Mouse (Mus musculus): Measurements from ENCODE around the gene Pygl. TPM values are rescaled to one million over a fixed set of nuclear protein-coding genes. Genes with fewer than 3 reads are reported as not detected.
"Not testable (repeated sequence)": the region's sequence is repeated elsewhere in the genome, so short reads cannot be mapped to it uniquely, and the experiment has no call there.

Pygl gene
- total RNA-seq, 2 experiments from 2014 or later, result 13.9 to 15.9 TPM

GRCm38 (mm10) chr12:70227121-70227932 lies 4.0 kb downstream of the Pygl start:
- peak; percentile 84 for DNase-seq

- DNase-seq, result no peak
Observed at GRCm38 (mm10) chr12:70226655-70227054, 4.6 kb downstream of the Pygl start.

GRCm38 (mm10) chr12:70223331-70223730 lies 8.0 kb downstream of the Pygl start:
- DNase-seq, result no peak

- DNase-seq, result no peak
Observed at GRCm38 (mm10) chr12:70221425-70221824, 9.9 kb downstream of the Pygl start.

- DNase-seq, result no peak
Observed at GRCm38 (mm10) chr12:70218795-70219540, 12.3 kb downstream of the Pygl start.

GRCm38 (mm10) chr12:70216229-70216800 lies 15.0 kb downstream of the Pygl start:
- DNase-seq, result peak; percentile 15

- DNase-seq, result no peak
Observed at GRCm38 (mm10) chr12:70214281-70214680, 17.0 kb downstream of the Pygl start.

GRCm38 (mm10) chr12:70213601-70214000 lies 17.7 kb downstream of the Pygl start:
- no peak for DNase-seq

- no peak for DNase-seq
Observed at GRCm38 (mm10) chr12:70212501-70212900, 18.8 kb downstream of the Pygl start.

GRCm38 (mm10) chr12:70208214-70208613 lies 23.1 kb downstream of the Pygl start:
- DNase-seq, result no peak

- no peak for DNase-seq
Observed at GRCm38 (mm10) chr12:70204433-70204832, 26.9 kb downstream of the Pygl start.

- DNase-seq, result no peak
Observed at GRCm38 (mm10) chr12:70201926-70202529, 29.3 kb downstream of the Pygl start.

GRCm38 (mm10) chr12:70196341-70196740 lies 34.9 kb downstream of the Pygl start:
- no peak for DNase-seq

- no peak for DNase-seq
Observed at GRCm38 (mm10) chr12:70195426-70195825, 35.9 kb downstream of the Pygl start.

GRCm38 (mm10) chr12:70192267-70192727 lies 39.0 kb downstream of the Pygl start:
- no peak for DNase-seq

GRCm38 (mm10) chr12:70184173-70184783 lies 47.0 kb downstream of the Pygl start:
- DNase-seq, result no peak

GRCm38 (mm10) chr12:70183507-70183906 lies 47.8 kb downstream of the Pygl start:
- not testable (repeated sequence) for DNase-seq

- no peak for DNase-seq
Observed at GRCm38 (mm10) chr12:70169969-70170368, 61.3 kb downstream of the Pygl start.

GRCm38 (mm10) chr12:70167950-70168349 lies 63.3 kb downstream of the Pygl start:
- no peak for DNase-seq

- DNase-seq, result no peak
Observed at GRCm38 (mm10) chr12:70164741-70165140, 66.5 kb downstream of the Pygl start.

- DNase-seq, result no peak
Observed at GRCm38 (mm10) chr12:70161057-70161456, 70.2 kb downstream of the Pygl start.

All from heart, postnatal 4 days (tissue).